Mouse (Mus musculus) CH12F3 (cell line): Measurements from ENCODE around the gene Lgals2.

Source experiments
- in situ Hi-C: fragments of 300-500 bp; cut with MboI; formaldehyde crosslinking; loops from 2 replicates; pipeline ENCODE4 v1.14.3; 2020; ENCODE audit warnings: low sequenced_read_pairs

Gene Lgals2

DNA sequence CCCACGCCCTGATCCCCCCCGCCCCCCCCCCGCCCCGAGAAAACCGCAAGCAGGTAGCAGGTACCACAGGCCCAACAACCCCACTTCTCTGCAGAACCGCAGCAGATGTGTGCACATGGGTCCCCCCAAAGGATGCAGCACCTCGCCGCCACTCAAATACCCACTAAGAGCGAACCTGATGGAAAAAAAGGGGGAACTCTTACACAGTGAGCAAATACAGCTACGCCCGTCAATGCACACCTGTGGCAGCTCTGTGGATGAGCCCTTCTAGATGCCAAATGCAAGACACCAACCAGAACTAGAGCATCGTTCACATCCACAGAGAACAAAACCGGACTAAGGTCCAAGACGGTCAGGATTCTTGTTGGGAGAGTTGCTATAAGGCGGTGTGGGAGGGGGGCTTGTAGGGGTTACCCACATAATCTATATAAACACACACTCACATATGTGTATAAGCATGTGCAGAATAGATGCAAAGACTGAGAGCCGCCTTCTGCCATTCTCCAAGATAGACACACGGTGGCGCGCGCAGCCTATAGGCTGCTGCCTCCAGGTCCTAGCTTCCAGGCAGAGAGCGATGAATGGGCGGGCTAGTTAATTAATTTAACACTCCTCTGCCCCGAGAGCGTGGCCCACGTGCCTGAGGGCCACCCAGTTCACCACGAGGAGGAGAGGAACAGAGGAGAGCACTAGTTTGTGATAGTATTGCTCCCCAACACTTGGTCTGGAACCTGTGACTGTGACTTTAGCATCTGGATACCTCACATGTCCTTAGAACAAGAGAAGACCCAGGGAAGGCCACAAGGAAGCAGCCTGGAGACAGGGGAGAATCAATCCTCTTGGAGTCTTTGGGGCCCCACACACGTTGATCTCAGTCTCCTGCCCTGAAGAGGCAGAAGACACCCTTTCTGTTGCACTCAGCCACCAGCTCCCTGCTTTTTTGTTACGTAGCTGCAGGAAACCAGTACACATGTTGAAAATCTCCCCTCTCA is 28.8 kb downstream of the Lgals2 start:
- in situ Hi-C loops, result no loop called here

DNA sequence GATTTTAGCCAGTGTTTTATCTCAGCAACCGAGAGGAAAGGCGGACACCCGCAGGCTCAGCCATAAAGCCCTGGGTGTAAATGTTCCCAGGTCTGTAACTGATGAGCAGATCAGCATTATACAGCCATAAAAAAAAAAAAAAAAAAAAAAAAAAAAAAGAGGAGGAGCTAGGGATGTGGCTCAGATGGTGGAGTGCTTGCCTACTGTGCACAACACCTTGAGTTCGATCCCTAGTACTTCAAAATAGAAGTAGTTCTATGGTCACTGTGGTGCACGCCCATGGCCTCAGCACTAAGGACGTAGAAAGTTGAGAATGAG is 39.3 kb downstream of the Lgals2 start:
- in situ Hi-C loops, result no loop called here

DNA sequence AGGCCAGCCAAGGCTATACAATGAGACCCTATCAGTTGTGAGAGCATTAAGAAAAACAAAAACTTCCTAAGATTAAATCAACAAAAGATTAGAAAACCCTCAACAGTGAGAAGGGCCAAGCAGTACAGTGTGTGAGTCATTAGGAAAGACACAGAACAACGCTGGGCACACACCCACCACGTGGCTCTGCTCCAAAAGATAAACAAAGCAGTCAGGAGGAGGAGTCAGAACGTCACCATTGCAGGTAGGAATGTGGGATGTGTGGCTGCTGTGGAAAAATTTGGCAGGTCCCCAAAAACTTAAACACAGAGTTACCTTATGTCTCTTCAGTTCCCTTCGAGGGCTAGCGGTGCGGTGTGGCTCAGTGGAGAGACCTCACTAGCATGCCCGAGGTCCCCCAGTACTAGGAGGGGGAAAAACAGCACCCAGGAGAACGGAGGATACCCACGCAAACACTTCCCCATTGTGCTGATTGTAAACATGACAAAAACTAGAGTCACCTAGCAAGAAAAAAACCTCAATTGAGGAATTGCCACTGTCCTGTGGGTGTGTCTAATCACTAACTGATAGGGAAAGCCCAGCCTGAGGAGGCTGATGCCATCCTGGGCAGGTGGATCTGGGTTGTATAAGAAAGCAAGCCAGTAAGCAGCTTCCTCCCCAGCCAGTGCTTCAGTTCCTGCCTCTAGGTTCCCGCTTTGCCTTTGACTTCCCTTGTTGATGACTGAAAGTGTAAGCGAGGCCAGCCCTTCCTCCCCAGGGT is 39.8 kb downstream of the Lgals2 start:
- in situ Hi-C loops, result no loop called here

DNA sequence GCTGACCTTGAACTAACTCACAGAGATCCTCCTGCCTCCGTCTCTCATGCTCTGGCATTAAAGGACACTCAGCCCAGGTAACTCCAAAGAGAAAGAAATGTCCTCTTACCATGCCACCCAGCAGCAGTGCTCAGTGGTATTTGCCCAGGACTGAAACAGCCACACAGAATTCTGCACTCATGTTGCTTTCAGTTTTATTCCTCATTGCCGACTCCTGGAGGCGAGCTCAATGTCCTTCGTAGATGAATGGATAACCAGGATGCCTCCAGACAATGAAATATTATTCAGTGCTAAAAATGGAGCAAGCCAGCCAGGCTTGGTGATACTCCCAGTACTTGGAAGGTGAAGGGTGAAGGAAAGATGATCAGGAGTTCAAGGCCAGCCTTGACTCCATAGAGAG is 41.7 kb downstream of the Lgals2 start:
- in situ Hi-C loops, result no loop called here

DNA sequence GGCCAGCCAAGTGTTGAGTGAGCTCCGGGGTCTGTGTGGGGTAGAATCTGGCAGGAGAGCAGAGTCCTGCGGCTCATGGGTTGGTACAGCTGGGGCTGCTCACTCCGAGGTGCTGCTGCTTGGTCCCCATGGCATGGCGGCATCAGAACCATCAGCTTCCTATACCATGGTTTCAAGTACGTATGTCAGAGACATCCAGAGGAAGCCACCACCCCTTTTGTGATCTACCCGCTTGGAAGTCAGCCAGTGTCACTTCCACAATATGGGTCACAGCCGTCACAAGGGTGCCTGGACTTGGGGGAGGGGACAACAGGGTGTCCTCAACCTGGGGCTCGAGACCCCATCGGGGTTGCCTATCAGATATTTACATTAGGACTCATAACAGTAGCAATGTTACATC is 45.2 kb downstream of the Lgals2 start:
- in situ Hi-C loops, result no loop called here

DNA sequence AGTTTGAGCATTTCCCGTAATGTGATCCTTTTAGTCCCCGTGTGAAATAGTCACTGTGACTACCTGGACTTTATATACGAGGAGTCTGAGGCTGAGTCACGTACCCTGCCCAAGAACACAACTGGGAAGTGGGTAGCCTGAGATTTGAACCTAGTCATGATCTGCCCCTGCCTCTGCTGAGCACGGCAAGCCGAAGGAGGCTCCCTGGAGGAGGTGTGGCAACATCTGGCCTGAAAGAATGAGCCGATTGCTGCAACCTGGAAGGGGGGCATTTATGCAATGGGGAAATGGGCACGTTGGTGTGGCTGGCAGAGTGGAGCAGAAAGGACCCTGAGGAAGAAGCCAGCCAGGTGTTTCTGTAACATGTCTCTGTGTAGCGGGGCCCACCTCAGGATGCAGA is 45.6 kb downstream of the Lgals2 start:
- in situ Hi-C loops, result no loop called here

DNA sequence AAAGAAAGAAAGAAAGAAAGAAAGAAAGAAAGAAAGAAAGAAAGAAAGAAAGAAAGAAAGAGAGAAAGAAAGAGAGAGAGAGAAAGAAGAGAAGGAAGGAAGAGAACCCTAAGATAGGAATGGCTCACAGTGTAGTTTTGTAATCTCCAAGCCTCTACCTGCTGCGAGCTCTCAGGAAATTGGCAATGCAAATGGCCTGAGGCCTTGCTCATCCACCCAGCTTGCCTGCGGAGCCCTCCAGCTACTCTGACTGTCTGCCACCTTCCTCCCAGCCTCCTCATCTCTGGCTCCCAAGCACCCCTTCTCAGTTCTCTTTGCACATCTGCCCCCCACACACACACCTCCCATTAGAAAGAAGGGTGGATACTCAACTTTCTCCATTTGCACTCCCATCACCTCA is 46.3 kb downstream of the Lgals2 start:
- in situ Hi-C loops, result no loop called here

DNA sequence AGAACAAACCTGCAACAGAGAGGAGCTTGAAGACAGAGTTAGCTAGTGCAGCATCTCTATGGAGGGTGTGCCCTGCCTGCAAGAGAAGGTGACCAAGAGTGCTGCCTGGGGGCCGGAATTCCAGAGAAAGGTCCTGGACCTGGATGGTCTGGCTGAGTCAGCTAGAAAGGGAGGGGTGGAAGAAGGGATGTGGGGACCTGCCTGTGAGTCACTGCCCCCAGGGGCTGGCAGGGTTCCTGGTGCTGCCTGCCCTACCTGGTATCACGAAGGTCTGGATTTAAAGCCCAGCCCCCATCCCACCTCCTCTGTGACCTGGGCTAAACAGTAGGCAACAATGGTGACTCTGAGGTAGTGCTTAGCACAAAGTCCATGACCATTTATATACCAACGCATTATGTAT is 48.2 kb downstream of the Lgals2 start:
- in situ Hi-C loops, result no loop called here

DNA sequence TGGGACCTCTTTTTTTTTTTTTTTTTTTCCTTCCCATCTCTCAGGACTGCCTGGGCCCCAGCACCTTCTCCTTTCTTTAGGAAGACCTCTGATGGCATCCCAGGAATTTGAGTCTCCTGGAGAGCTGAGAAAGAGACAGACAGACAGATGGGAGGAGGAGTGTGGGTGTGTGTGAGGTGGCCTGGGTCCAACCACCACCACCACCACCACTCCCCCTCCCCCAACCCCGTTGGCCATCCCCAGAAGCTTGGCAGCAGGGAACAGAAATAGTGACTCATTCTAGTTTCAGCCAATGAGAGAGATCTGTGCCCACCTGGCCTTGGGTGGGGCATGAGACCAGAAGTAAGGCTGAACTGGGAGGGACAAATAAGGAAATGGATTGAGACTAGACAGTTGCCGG is 48.7 kb downstream of the Lgals2 start:
- in situ Hi-C loops, result no loop called here

DNA sequence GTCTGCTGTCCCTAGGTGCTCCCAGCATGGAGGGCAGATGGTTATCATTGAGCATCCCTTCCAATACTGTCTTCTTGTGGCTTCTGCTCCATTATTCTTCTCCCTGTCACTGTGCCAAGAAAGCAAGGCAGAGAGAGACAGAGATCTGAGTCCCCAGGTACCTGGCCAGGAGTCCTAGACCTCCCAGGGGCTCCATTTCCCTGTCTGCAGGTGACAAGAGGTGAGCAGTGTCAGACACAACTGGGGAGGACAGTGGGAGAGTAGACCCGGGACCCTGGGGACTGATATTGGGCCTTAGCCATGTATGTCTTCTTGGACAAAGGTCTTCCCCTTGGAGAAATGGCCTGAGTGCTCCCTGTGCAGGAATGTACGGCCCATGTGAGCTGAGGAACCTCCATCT is 50.0 kb downstream of the Lgals2 start:
- in situ Hi-C loops, result no loop called here

DNA sequence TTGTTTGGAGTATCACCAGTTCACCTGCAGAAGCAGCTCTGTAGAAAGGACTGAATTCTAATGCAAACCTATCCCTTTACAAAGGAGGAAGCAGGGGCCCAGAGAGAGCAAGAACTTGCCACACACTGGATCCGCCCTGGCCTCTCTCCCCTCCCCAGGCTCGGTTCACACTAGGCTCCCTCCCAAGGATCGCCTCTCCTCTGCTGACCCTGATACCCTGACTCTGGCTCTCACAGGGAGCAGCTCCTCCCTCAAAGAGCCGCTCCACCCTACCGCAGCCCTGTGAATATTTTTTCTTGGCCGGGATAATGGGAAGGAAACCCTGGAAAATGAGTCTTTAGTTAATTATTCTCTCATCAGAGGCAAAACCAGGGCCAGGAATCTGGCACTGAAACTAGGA is 51.0 kb downstream of the Lgals2 start:
- in situ Hi-C loops, result no loop called here

DNA sequence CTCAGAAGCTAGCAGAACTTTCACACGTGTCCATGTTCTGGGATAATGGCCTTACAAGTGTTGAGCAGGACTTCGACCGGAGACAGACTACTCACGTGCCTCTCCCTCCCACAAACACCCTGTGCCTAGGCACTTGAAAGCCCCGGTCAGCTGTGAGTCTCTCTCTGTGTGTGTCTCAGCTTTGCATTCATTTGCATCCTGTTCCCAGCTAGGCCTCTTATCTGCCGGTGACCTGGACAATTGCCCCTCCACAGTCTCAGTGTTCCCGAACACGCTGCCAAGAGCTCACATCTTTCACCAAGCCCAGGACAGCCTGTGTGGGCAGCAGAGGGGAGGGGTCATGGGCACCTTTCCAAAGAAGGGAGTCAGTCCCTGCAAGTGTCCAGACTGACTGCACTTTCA is 51.8 kb downstream of the Lgals2 start:
- in situ Hi-C loops, result no loop called here

DNA sequence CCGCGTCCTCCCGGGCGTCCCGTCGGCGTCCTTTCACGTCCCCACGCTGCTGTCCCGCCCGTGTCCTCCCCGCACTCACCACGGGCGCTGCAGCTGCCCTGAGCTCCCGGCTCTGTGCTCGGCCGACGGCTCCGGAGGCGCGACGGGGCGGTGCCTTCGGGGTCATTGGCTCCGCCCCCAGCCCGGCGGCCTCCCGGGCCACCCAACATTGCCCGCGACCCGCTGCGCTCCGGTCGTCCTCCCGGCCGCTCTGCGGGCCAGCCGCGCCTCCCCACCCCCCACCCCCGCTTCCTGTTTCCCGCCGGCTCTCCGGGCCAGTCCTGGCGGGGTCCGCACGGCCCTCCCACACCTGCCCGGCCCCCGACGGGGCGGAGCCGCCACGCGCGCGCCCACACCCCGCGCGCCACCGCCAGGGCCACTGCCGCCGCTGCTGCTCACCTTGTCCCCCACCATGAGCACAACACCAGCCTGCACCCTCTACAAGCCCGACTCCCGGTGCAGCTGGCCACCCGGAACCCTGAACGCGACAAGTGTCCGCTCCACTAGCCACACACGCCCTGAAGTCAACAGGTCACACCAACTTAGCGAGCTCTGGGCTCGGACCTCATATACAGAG is 52.4 kb downstream of the Lgals2 start, which contains the start of gene Card10:
Card10 (minus strand) TSS at position 267 of the 616 bp plus-strand sequence.
- in situ Hi-C loops, result no loop called here

DNA sequence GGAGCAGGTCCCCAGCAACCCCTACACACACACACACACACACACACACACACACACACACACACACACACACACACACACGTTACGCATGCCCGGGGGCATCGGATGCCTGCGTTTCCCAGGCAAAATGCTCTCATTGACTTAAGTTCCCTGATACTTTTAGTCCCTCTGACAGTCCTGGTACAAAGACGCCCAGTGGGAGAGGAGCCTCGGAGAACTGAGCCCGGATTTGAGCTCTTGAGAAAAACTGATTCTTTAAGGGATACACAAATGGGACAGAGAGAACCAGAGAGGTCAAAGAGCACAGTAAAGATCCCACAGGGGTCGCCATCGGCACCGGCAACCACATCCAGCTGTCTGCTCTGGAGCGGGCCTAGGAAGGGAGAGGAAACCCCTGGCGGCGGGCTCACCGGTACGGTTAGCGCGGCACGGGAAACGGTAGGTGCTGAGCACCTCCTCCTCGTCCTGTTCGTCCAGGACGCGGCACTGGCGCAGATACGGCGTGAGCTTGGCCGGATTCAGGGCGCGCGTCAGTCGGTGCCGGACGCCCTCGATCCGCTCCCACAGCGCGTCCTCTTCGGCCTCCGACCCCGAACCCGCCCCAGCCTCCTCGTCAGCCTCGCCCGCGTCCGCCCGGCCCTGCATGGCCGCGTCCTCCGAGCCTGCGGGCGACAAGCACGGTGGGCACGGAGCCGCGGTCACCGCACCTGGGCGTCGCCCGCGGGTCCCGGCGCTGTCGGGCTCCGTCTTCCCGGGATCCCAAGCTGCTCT is 53.2 kb downstream of the Lgals2 start:
- in situ Hi-C loops, result no loop called here

DNA sequence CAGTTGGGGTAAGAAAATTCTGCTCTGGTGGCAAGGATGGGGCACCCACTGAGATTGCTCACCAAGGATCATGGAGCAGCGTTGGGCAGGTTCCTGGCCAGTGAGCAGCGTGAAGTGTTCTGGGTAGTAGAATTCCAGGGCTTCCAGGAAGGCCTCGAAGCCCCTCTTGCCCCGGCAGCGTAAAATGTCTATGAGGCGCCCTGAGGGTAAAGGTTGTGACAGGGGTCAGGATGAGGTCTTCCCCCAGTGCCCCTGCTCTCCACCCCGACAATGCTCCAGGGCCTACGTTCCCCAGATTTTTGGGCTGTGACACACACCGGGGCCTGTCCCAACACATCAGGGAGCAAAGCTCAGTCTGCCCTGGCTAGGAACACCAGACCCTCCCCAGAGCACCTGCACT is 53.8 kb downstream of the Lgals2 start:
- in situ Hi-C loops, result no loop called here
